Mouse (Mus musculus) thymus, postnatal 0 days (tissue): ENCODE results near the gene Kmt2a. TPM values are rescaled to one million over a fixed set of nuclear protein-coding genes. Genes with fewer than 3 reads are reported as not detected.

Source experiments
- DNase-seq: peaks from one replicate; pipeline ENCODE4 v3.0.0-alpha.2; 2015; ENCODE audit warnings: low spot score
- polyA plus RNA-seq: library from polyadenylated mRNA; unstranded; fragments of >200 nt; fragmentation: Nextera tagmentation; extraction: Ambion mirVana; gene quantifications from 2 replicates; pipeline ENCODE4 v1.2.1, GENCODE M21; 2015

The Kmt2a gene
- polyA plus RNA-seq, 1 experiment from 2014 or later = 20.1 TPM

DNA sequence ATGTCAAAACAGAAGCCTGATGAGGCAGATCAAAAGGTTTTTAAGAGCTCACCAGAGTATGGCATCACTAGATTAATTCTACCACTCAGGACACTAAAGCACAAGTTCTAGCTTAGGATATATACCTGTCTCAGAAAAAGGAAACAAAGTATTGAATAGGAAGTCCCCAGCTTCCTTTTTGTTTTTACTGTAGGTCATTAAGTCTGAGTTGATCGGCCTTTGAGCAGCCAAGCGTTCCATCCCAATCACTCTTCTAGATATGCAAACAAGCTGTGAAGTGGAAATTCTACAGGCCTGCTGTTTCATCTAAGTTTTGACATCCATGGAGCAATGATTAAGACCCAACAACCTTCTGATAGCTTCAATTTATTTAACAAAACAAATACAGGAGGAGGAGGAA is 120.2 kb downstream of the Kmt2a start:
- no peak for DNase-seq

Other genes with a start within 250 kb of the Kmt2a start
- gene Treh, start 208.1 kb downstream of the Kmt2a start, polyA plus RNA-seq = 0.07 TPM in 1 of 2 replicates, not detected in the other
- 3.0 and 3.3 TPM in 2 replicates for gene Phldb1, start 146.1 kb downstream of the Kmt2a start, polyA plus RNA-seq
- 111 and 116 TPM in 2 replicates for gene Arcn1, start 113.5 kb downstream of the Kmt2a start, polyA plus RNA-seq
- 68.0 and 74.0 TPM in 2 replicates for gene Ift46, start 113.4 kb downstream of the Kmt2a start, polyA plus RNA-seq
- 0.72 and 0.82 TPM in 2 replicates for gene Tmem25, start 82.0 kb downstream of the Kmt2a start, polyA plus RNA-seq
- gene Ttc36, start 78.2 kb downstream of the Kmt2a start, polyA plus RNA-seq = 1.5 and 3.0 TPM in 2 replicates
- 971 and 1,014 TPM in 2 replicates for gene Atp5l, start 39.4 kb upstream of the Kmt2a start, polyA plus RNA-seq
- gene Ube4a, start 84.3 kb upstream of the Kmt2a start, polyA plus RNA-seq = 18.6 and 19.5 TPM in 2 replicates
- 973 and 1,015 TPM in 2 replicates for gene Cd3g, start 99.1 kb upstream of the Kmt2a start, polyA plus RNA-seq
- 485 and 511 TPM in 2 replicates for gene Cd3d, start 100.5 kb upstream of the Kmt2a start, polyA plus RNA-seq
- 511 and 576 TPM in 2 replicates for gene Cd3e, start 128.3 kb upstream of the Kmt2a start, polyA plus RNA-seq
- 5.9 and 7.4 TPM in 2 replicates for gene Mpzl2, start 158.5 kb upstream of the Kmt2a start, polyA plus RNA-seq
- 7.7 and 8.9 TPM in 2 replicates for gene Mpzl3, start 173.9 kb upstream of the Kmt2a start, polyA plus RNA-seq
- gene Jaml, start 197.9 kb upstream of the Kmt2a start, polyA plus RNA-seq = 7.2 and 8.1 TPM in 2 replicates
- gene Scn2b, start 236.5 kb upstream of the Kmt2a start, polyA plus RNA-seq = 5.4 and 6.6 TPM in 2 replicates